Mouse (Mus musculus) lung, postnatal 14 days (tissue): ENCODE data around the gene Abcg4.

Experiments
- DNase-seq: peaks from one replicate; pipeline ENCODE4 v3.0.0; 2021

The Abcg4 gene

GRCm38 (mm10) chr9:44269077-44269476, 19.3 kb downstream of the Abcg4 start:
- DNase-seq, result peak; percentile 52

GRCm38 (mm10) chr9:44268432-44268831, 20.0 kb downstream of the Abcg4 start, which contains the start of gene Nlrx1:
Nlrx1 (minus strand) TSS chr9:44268599.
- DNase-seq, result no peak

GRCm38 (mm10) chr9:44268027-44268360, 20.4 kb downstream of the Abcg4 start:
- DNase-seq, result peak; percentile 95

- DNase-seq, result peak; percentile 29
Measured at GRCm38 (mm10) chr9:44267319-44268026, 20.9 kb downstream of the Abcg4 start.

GRCm38 (mm10) chr9:44266478-44267226, 21.8 kb downstream of the Abcg4 start:
- no peak for DNase-seq

DNA sequence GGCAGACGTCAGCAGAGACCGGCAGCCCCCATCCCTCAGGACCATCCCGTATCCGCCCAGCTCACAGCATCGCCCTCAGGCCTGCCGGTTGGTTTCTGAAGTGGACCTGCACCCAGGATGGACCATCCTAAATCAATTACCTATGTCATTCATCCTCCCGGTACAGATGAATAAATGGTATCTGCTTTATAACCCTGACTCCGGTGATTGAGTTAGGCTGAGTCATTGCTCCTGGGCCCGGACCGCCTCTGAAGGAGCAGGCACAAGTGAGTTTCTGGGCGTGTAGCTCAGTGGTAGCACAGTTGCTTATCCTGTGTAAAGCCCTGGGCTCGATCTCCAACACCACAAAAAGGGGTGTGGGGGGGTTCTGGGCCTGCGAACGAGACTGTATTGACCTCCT, 27.0 kb downstream of the Abcg4 start:
- DNase-seq, result no peak

DNA sequence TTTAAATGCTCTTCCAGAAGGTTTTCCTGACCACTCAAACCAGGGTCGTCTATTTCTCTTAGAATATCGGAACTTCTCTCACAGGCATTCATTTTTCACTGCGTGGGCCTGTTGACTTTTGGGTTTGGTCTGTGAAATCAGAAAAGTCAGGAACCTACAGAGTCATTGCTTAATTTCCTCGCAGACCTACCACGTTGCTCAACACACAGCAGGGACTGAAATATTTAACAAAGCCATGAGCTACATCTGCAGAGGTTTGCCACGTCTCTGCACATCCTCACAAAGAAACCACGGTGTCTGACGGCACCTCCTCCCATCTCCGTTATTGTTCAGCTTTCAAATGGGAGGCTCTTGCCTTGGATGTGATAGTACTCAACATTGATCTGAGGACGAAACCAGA, 29.4 kb downstream of the Abcg4 start:
- DNase-seq, result no peak

- no peak for DNase-seq
Measured at GRCm38 (mm10) chr9:44256213-44256612, 32.2 kb downstream of the Abcg4 start.

GRCm38 (mm10) chr9:44255136-44255521, 33.3 kb downstream of the Abcg4 start:
- DNase-seq, result no peak

DNA sequence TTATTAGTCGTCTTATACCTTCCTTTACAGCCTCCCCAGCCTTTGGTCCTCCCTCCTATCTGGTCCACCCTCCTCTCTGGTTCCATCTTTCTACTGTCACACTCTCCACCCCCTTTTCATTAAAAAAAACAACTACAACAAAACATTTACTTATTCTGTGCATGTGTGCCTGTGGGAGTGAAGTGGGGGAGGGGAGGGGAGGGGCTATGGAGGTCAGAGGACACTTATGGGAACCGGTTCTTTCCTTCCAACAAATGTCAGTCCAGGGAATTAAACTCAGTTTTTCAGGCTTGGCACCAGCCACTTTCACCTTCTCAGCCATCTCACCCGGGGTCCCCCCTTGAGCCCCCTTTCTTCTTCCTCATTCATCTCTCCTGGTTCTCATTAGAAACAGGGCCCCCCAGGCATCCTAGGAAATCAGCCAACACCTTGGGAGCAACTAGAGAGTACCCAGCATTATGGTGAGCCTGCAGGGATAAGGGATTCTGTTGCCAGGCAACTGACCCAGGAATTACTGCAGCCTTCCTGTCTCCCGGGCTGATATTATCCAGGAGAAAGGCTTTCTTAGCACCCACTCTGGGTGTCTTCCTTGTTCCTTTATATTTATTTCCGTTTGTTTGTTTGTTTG, 33.8 kb downstream of the Abcg4 start:
- DNase-seq, result no peak

GRCm38 (mm10) chr9:44253441-44253840, 35.0 kb downstream of the Abcg4 start:
- DNase-seq, result no peak

DNA sequence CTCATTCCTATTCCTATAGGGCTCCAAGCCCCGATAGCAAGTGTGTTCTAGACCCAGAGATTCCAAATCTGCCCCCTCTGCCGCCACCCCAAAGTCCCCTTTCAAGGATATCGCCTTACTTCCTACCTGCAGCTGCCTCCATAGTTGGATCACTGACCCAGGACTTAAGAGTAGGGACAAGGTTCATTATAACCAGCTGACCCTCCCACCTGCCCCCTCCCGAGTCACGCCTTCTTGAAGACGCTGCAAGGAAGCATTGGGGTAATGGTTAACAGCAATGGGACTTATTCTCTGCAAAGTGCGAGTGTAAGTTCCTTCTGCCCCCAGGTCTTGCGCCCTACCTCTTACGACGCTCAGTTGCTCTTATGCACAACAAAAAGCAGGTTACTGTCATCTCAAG, 37.1 kb downstream of the Abcg4 start, which contains the start of gene Pdzd3:
TSS of gene Pdzd3 (minus strand) at position 158 of the 400 bp plus-strand sequence.
- no peak for DNase-seq

GRCm38 (mm10) chr9:44250445-44250844, 38.0 kb downstream of the Abcg4 start:
- no peak for DNase-seq

GRCm38 (mm10) chr9:44249181-44250146, 39.0 kb downstream of the Abcg4 start:
- DNase-seq, result peak; percentile 71

- DNase-seq, result no peak
Measured at GRCm38 (mm10) chr9:44247907-44248306, 40.5 kb downstream of the Abcg4 start.

DNA sequence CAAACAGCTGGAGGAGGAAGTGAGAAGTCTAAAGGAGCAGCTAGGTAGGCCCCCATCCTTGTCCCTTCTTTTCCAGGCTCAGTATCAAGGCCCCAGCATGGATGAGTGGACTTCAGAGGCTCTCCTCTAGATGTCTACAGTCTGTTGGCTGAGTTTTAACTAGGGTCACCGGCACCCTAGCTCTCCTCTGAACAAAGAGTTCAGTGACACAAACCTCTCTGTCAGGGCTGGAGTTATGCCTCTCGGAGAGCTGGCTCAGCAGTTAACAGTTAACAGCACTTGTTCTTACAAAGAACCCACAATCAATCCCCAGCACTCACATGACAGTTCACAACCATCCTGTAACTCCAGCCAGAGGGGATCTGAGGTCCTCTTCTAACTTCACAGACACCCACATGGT, 44.8 kb downstream of the Abcg4 start:
- no peak for DNase-seq

DNA sequence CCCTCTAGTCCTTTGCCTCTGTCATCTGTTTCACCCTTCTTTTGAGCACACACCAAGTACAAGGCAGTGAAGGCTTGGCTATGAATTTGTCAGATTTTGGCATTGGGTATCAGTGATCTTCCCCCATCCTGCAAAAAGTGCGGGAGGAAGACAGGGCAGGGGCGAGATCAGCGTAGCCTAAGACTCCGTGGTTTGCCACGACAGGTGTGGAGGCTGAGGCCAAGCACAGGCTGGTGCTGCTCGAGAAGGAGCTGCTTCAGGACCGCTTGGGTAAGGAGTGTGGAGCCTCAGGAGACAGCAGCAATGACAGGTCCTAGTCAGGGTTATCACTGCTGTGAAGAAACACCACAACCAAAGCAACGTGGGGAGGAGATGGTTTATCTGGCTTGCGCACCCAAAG, 47.0 kb downstream of the Abcg4 start:
- no peak for DNase-seq

DNA sequence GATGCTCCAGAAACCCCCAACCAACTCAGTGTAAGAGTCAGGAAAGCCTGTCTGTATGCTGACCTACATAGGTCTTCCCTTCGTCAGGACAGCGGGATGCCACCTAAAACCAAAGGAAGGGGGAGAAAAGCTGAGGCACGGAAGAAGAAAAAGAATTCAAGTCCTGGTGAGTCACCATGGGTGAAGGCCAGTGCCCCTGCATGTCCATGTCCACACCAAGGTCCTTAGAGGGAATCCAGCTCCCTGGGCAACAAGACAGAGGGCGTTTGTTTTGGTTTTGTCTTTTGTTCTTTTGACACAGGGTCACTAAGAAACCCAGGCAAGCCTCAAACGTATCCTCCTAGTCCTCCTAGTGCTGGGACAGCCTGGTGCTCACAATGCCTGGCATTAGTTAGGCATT, 47.5 kb downstream of the Abcg4 start:
- DNase-seq, result no peak

- no peak for DNase-seq
Measured at GRCm38 (mm10) chr9:44240399-44240798, 48.0 kb downstream of the Abcg4 start, which contains the start of gene Ccdc153. Ccdc153 (plus strand) TSS chr9:44240676.

GRCm38 (mm10) chr9:44239447-44239846, 49.0 kb downstream of the Abcg4 start:
- peak; percentile 75 for DNase-seq

- no peak for DNase-seq
Measured at GRCm38 (mm10) chr9:44238501-44239190, 49.8 kb downstream of the Abcg4 start.

DNA sequence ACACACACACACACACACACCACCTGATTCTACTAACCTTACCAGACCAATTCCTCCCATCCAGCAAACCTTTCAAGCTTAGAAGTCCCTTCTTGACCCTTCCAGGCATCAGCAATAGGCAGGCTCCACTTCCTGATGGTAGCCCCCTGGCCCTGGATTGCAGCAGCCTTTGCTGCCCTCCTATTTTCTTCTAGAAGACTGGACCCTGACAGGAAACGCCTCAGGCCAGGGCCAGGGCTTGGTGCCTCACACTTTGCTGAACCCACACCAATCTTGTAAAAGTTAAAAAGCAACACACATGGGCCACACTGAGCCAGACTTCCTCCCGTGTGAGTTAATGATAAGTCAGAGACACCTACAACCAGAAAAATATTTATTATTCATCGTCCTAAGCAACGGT, 51.3 kb downstream of the Abcg4 start:
- no peak for DNase-seq
